Mouse (Mus musculus) CH12.LX (cell line): ENCODE measurements at regions not wholly inside any gene's neighbourhood (a gene's known extent, or its start where the extent isn't known, plus 50 kb on each side); places are given as distances from the start of the nearest gene placed in this dataset.

ENCODE experiments used
- CTCF ChIP-seq, 2 experiments: IDR thresholded peaks in 1 of 2; conservative IDR thresholded peaks in 1 of 2; 2 replicates each; pipeline ENCODE4 v1.5.1; 2011 to 2012; ENCODE audit warnings: low read depth in 2 of 2, low read length in 2 of 2, improper control_type of control experiment in 1 of 2, inconsistent platforms in 1 of 2, mild to moderate bottlenecking in 1 of 2, moderate library complexity in 1 of 2
- E2F4 ChIP-seq: IDR thresholded peaks from 2 replicates; pipeline ENCODE4 v1.6.1; 2011; ENCODE audit warnings: low read depth, low read length, improper control_type of control experiment; ENCODE audit not compliant: insufficient replicate concordance
- EP300 ChIP-seq: IDR thresholded peaks from 2 replicates; pipeline ENCODE4 v1.6.1; 2011; ENCODE audit warnings: low read length, improper control_type of control experiment
- ETS1 ChIP-seq: conservative IDR thresholded peaks from 2 replicates; pipeline ENCODE4 v1.6.1; 2012; ENCODE audit warnings: low read depth, mild to moderate bottlenecking, inconsistent platforms, low read length, improper control_type of control experiment, moderate library complexity
- GABPA ChIP-seq: IDR thresholded peaks from 2 replicates; pipeline ENCODE4 v1.6.1; 2012; ENCODE audit warnings: low read depth, low read length, improper control_type of control experiment, inconsistent platforms; ENCODE audit not compliant: insufficient replicate concordance
- POLR2A ChIP-seq: IDR thresholded peaks from 2 replicates; pipeline ENCODE4 v1.6.1; 2011; ENCODE audit warnings: low read depth, mild to moderate bottlenecking, improper control_type of control experiment, low read length
- RAD21 ChIP-seq: IDR thresholded peaks from 2 replicates; pipeline ENCODE4 v1.6.1; 2011; ENCODE audit warnings: low read depth, mild to moderate bottlenecking, low read length, improper control_type of control experiment, moderate library complexity
- TBP ChIP-seq: conservative IDR thresholded peaks from 2 replicates; pipeline ENCODE4 v1.6.1; 2011; ENCODE audit warnings: low read depth, low read length, improper control_type of control experiment
- UBTF ChIP-seq: IDR thresholded peaks from 2 replicates; pipeline ENCODE4 v1.6.1; 2012; ENCODE audit warnings: low read depth, mild to moderate bottlenecking, inconsistent platforms, low read length, improper control_type of control experiment, moderate library complexity
- ZNF384 ChIP-seq: IDR thresholded peaks from 2 replicates; pipeline ENCODE4 v1.6.1; 2012; ENCODE audit warnings: low read depth, low read length, improper control_type of control experiment, inconsistent platforms

DNA sequence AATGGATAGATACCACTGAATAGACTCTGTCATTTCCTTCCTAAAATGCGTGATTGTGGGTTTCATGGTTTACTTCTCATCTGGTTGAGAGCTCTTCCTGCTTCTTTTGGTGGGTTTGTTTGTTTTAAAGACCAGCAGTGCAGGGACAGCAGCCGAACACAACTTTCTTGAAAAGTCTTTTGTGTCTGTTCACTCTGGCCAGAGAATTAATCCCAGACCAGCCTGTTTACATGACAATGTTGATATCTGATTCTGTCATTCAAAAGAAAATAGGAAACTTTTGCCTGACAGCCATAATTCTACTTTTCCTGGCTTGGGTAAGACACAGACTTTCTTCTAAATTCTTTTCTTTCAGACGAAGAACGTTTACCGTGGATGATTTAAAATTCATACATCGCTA is 336.9 kb upstream of the Flrt2 start:
- TF ChIP-seq POLR2A (no peak), CTCF (conservative IDR thresholded peaks at IDR 0.05 in 1 of 2, IDR thresholded peaks at IDR 0.05 in 1 of 2; ENCODE audit: low read depth in 2 of 2, low read length in 2 of 2) (no peak), E2F4 (no peak), EP300 (no peak), ETS1 (no peak), RAD21 (no peak), ZNF384 (no peak), TBP (no peak), GABPA (no peak), UBTF (no peak)
